Mouse (Mus musculus) testis, adult 2 months (tissue): ENCODE measurements around the gene BC016579. TPM values are rescaled to one million over a fixed set of nuclear protein-coding genes. Genes with fewer than 3 reads are reported as not detected.

Source experiments
- H3K27ac ChIP-seq: fragments of 200-500 bp; 2 replicates; pipeline ENCODE4 v1.5.1; 2012; ENCODE audit warnings: low read depth, low read length; ENCODE audit not compliant: control insufficient read depth, insufficient read depth
- H3K27me3 ChIP-seq: fragments of 200-500 bp; 2 replicates; pipeline ENCODE4 v1.6.1; 2012; ENCODE audit warnings: mild to moderate bottlenecking, low read length, moderate library complexity; ENCODE audit not compliant: control insufficient read depth, insufficient read depth
- H3K36me3 ChIP-seq: fragments of 200-500 bp; 2 replicates; pipeline ENCODE4 v1.6.1; 2012; ENCODE audit warnings: mild to moderate bottlenecking, low read length; ENCODE audit not compliant: control insufficient read depth, insufficient read depth
- H3K4me1 ChIP-seq: fragments of 200-500 bp; 2 replicates; pipeline ENCODE4 v1.6.1; 2012; ENCODE audit warnings: low read length; ENCODE audit not compliant: control insufficient read depth, insufficient read depth
- H3K4me3 ChIP-seq: fragments of 200-500 bp; 2 replicates; pipeline ENCODE4 v1.5.1; 2012; ENCODE audit warnings: low read depth, mild to moderate bottlenecking, low read length, moderate library complexity, mixed read lengths; ENCODE audit not compliant: control insufficient read depth
- CTCF ChIP-seq: fragments of 200-500 bp; IDR thresholded peaks from 2 replicates; pipeline ENCODE4 v1.5.1; 2012; ENCODE audit warnings: low read depth, mild to moderate bottlenecking, inconsistent platforms, low read length, moderate library complexity; ENCODE audit not compliant: control insufficient read depth, insufficient read depth, insufficient replicate concordance
- POLR2A ChIP-seq: fragments of 200-500 bp; IDR thresholded peaks from 2 replicates; pipeline ENCODE4 v1.6.1; 2012; ENCODE audit warnings: low read depth, mild to moderate bottlenecking, inconsistent platforms, low read length, moderate library complexity; ENCODE audit not compliant: control insufficient read depth
- polyA plus RNA-seq: library from polyadenylated mRNA; depleted of rRNA; stranded (reverse); fragments of >200 nt; gene quantifications from 2 replicates; pipeline ENCODE4 v1.2.3, GENCODE M21; 2012

The BC016579 gene
- polyA plus RNA-seq, 1 experiment: not detected

DNA sequence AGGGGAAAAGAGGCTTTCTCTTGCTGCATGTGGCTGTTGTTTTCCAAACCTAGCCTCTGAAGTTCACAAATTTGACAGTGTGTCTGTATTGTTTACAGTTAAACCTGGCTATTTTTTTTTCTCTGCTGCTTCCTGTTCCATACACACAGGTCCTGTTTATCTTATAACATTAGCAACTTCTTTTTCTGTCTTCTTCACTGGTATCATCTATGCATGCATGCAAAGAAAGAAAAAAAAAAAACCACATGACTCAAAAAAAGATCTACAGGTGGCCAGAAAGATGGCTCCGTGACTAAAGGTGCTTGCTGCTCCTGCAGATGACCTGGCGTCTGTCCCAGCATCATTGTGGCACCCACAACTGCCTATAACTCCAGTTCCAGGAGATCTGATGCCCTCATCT, 28.5 kb downstream of the BC016579 start:
- H3K4me1 ChIP-seq: no peaks in the 10 kb centered on the region
- no peak overlapping the region for H3K27ac ChIP-seq
- TF ChIP-seq POLR2A: no peak
- TF ChIP-seq CTCF: no peak
- H3K36me3 ChIP-seq: no peaks in the 10 kb centered on the region
- H3K27me3 ChIP-seq: no peaks in the 10 kb centered on the region
- H3K4me3 ChIP-seq: no peak overlapping the region

- Histone ChIP-seq H3K4me3 (no peak overlapping the region), H3K36me3 (no peaks in the 10 kb centered on the region), H3K27ac (no peak overlapping the region), H3K27me3 (no peaks in the 10 kb centered on the region), H3K4me1 (no peaks in the 10 kb centered on the region)
- TF ChIP-seq POLR2A (no peak), CTCF (no peak)
Measured at GRCm38 (mm10) chr16:45624791-45625190, 29.1 kb downstream of the BC016579 start.

GRCm38 (mm10) chr16:45623230-45623629, 30.6 kb downstream of the BC016579 start:
- Histone ChIP-seq H3K4me1 (no peaks in the 10 kb centered on the region), H3K4me3 (no peak overlapping the region), H3K27me3 (no peaks in the 10 kb centered on the region), H3K36me3 (no peaks in the 10 kb centered on the region), H3K27ac (no peak overlapping the region)
- TF ChIP-seq POLR2A: no peak
- no peak for TF ChIP-seq CTCF

- Histone ChIP-seq H3K4me3 (no peak overlapping the region), H3K36me3 (no peaks in the 10 kb centered on the region), H3K27me3 (no peaks in the 10 kb centered on the region), H3K27ac (no peak overlapping the region), H3K4me1 (no peaks in the 10 kb centered on the region)
- no peak for TF ChIP-seq POLR2A
- TF ChIP-seq CTCF: no peak
Measured at GRCm38 (mm10) chr16:45619751-45620375, 34.0 kb downstream of the BC016579 start.

GRCm38 (mm10) chr16:45615944-45616343, 37.9 kb downstream of the BC016579 start:
- Histone ChIP-seq H3K4me1 (no peaks in the 10 kb centered on the region), H3K4me3 (no peak overlapping the region), H3K27ac (no peak overlapping the region), H3K36me3 (no peaks in the 10 kb centered on the region), H3K27me3 (no peaks in the 10 kb centered on the region)
- no peak for TF ChIP-seq POLR2A
- TF ChIP-seq CTCF: no peak

DNA sequence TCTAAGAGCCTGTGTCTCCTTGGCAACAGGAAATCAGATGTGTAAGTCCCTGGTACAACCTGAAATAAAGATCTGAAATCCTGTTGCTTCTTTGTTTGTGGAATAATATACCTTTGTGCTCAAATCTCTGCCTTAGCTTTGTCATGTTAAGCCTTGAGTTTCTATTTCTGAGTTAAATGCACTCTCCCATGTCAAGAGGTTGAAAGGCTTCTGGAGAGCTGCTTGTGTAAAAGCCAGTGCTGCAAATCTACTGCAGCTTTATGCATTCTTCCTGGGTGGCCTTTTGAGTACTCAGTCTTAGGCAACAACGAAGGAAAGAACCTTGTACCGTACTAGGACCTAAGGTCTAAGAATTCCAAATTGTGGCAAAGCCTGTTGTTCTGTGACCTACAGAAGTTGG, 40.6 kb downstream of the BC016579 start:
- H3K27me3 ChIP-seq: no peaks in the 10 kb centered on the region
- H3K36me3 ChIP-seq: no peaks in the 10 kb centered on the region
- H3K4me3 ChIP-seq: no peak overlapping the region
- H3K27ac ChIP-seq: no peak overlapping the region
- no peaks in the 10 kb centered on the region for H3K4me1 ChIP-seq
- TF ChIP-seq CTCF: no peak
- no peak for TF ChIP-seq POLR2A

DNA sequence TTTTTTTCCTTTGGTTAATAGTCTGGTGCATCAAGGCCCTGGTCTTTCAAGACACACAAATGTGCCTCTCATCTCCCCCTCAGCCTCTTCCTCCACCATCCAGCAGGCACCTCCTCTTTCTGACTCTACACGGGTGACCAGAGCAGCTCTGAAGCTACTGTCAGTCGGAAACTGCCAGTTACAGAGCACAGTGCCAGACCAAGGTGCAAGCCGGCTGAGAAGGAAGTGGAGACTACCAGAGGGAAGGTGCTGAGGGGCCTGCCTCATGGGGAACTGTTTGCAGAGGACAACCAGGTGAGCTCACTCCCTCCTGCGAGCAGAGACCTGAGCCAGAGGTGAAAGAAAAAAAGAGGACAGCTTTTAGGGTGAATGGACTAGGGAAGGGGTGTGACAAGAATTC, 43.6 kb downstream of the BC016579 start, which contains the start of gene Gcsam:
TSS of gene Gcsam (plus strand) at position 114 of the 400 bp plus-strand sequence.
- Histone ChIP-seq H3K4me3 (no peak within 1 kb of the TSS), H3K27ac (peak within 1 kb of the TSS; percentile 0; the same call in 1 of the 2 replicates), H3K27me3 (no peaks in the 10 kb centered on the region), H3K4me1 (no peaks in the 10 kb centered on the region), H3K36me3 (no peaks in the 10 kb centered on the region)
- TF ChIP-seq POLR2A: no peak
- TF ChIP-seq CTCF: no peak
